In genomic region chr11:62647661-62648590, GRCm38 (mm10) we compare ENCODE assay signal across 8 mouse cellular contexts. TPM values are rescaled to one million over a fixed set of nuclear protein-coding genes. Genes with fewer than 3 reads are reported as not detected.
DNase-seq lines count a peak whose midpoint lies in the region; ATAC-seq lines count a peak whose summit lies in the region.

Gene Lrrc75a, minus strand, starts transcription at chr11:62648523.

- 0 out of 2 replicates have a peak, but pooled peaks have one; percentile 8 for ATAC-seq in frontal cortex, adult (ENCODE audit: low TSS enrichment)

- WGBS in midbrain, embryonic 10.5 days: under 1% methylated on average over 67 of the region's 86 CpGs

- 0 out of 2 replicates have a peak, but pooled peaks cover 3% of the 10 kb centered on the region for H3K27me3 ChIP-seq in midbrain, embryonic 10.5 days (ENCODE audit: low read depth, poor library complexity, severe bottlenecking)

- peaks cover 30% of the 10 kb centered on the region for H3K36me3 ChIP-seq in midbrain, embryonic 10.5 days

- no peak for DNase-seq in frontal cortex, postnatal 25 days (ENCODE audit: low spot score in 2 of 2)
- peak; percentile 42 for DNase-seq in NIH3T3 (ENCODE audit: low read depth)
- peak; percentile 49 for DNase-seq in embryo, embryonic 10.5 days (ENCODE audit: low spot score)
- peak; percentile 61 to 64 for DNase-seq in heart, postnatal 14 days
- DNase-seq in left cerebral cortex, adult 8-10 months (ENCODE audit: low spot score in 2 of 2): no peak
- peak; percentile 36 for DNase-seq in midbrain, embryonic 10.5 days (ENCODE audit: low spot score)
- DNase-seq in testis, postnatal 14 days (ENCODE audit: low spot score): peak; percentile 40

- peak within 1 kb of the TSS; percentile 93 for H3K27ac ChIP-seq in midbrain, embryonic 10.5 days (replicated peaks)

- no peaks in the 10 kb centered on the region for H3K9me3 ChIP-seq in midbrain, embryonic 10.5 days (replicated peaks)

- peaks cover 73% of the 10 kb centered on the region for H3K4me1 ChIP-seq in midbrain, embryonic 10.5 days

- H3K4me3 ChIP-seq in midbrain, embryonic 10.5 days: peak within 1 kb of the TSS; percentile 83

- intact Hi-C loops in heart, postnatal 14 days (cut with DNase I): loop anchor here (2.0 kb wide), 1 partner anchor 35 kb away; no protein-coding TSS in a partner anchor

RNA-seq across cellular contexts. Expression of gene Lrrc75a, which starts in this region (rescaled TPM):
- total RNA-seq in heart, postnatal 14 days (2021): 1 to 10 TPM; 6.3 to 7.9 TPM
- 10 to 100 TPM; 18.8 to 21.2 (median 19.8) TPM for total RNA-seq in left cerebral cortex, adult 8-10 months (2022)
- 10.6 and 10.8 TPM in 2 replicates for polyA plus RNA-seq in midbrain, embryonic 10.5 days (2016; fragmentation: Nextera tagmentation; extraction: Ambion mirVana)

Comparison
In these comparisons a context has a peak if more than half of its experiments do, and no peak if none do; other contexts are left out.
1. DNase-seq: peak in NIH3T3 (single experiment), embryo, embryonic 10.5 days (single experiment), heart, postnatal 14 days (2 of 2), midbrain, embryonic 10.5 days (single experiment) and testis, postnatal 14 days (single experiment); none in frontal cortex, postnatal 25 days (0 of 2) and left cerebral cortex, adult 8-10 months (0 of 2).